Mouse (Mus musculus) lung, adult 2 months (tissue): ENCODE data around the gene Pyroxd1. TPM values are rescaled to one million over a fixed set of nuclear protein-coding genes. Genes with fewer than 3 reads are reported as not detected.

Experiments
- DNase-seq: peaks from one replicate; pipeline ENCODE4 v3.0.0; 2022
- H3K4me1 ChIP-seq: fragments of 200-500 bp; 2 replicates; pipeline ENCODE4 v1.6.1; 2011; ENCODE audit warnings: low read length; ENCODE audit not compliant: control insufficient read depth, insufficient read depth
- H3K4me3 ChIP-seq: fragments of 200-500 bp; replicated peaks from 2 replicates; pipeline ENCODE3; 2011; ENCODE audit warnings: low read depth, mild to moderate bottlenecking, control low read depth, low read length; ENCODE audit errors: extremely low read depth
- CTCF ChIP-seq: fragments of 200-500 bp; IDR thresholded peaks from 2 replicates; pipeline ENCODE4 v1.5.1; 2011; ENCODE audit warnings: mild to moderate bottlenecking, low read length, control low read depth; ENCODE audit not compliant: insufficient read depth
- POLR2A ChIP-seq: fragments of 200-500 bp; IDR thresholded peaks from 2 replicates; pipeline ENCODE4 v1.6.1; 2011; ENCODE audit warnings: low read depth, mild to moderate bottlenecking, control low read depth, low read length, borderline replicate concordance; ENCODE audit errors: extremely low read depth
- WGBS: fragments of 180-500 bp; shearing (Covaris S2); methylation state at CpG from one replicate; pipeline ENCODE4 v1.1.7; 2018; 5-methylcytosine and 5-hydroxymethylcytosine counted together
- polyA plus RNA-seq: library from polyadenylated mRNA; depleted of rRNA; stranded (reverse); fragments of >200 nt; gene quantifications from 2 replicates; pipeline ENCODE4 v1.2.3, GENCODE M21; 2012; rRNA removed

Gene Pyroxd1
- polyA plus RNA-seq, result 4.1 TPM in 2 replicates

DNA sequence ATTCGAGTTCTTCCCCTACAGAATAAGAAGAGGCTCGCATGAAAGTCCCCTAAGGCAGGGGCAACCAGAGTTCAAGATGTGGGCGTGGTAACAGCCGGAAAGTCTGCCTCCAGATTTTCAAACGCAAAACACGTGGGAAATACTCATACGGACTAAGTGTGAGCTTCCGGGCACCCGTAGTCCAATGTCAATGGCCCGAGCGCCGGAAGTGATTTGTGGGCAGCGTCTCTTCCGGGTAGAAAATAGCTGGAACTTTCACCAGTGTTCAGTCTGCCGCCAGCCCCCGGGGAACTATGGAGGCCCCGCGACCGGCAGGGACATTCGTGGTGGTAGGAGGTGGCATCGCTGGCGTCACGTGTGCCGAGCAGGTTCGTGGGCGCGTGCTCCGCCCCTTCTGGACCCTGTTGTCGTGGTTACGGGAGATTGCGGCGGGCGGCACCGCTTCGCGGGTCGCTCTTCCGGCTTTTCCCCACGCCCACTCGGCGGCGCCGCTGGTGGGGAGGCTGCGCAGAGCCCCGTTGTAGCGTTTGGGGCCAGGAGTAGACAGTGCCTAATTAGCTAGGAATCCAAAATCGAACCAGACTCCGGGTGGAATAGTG is at the start of gene Pyroxd1:
Gene Pyroxd1 (plus strand): TSS at position 215 of the 599 bp plus-strand sequence.
- TF ChIP-seq CTCF (no peak), POLR2A (peak; percentile 28; the same call in 1 of the 2 replicates)
- peak within 1 kb of the TSS; percentile 99 for H3K4me3 ChIP-seq
- DNase-seq, result peak; percentile 78
- WGBS, result under 1% methylated on average over 48 of the region's 48 CpGs
- H3K4me1 ChIP-seq, result peaks cover 3% of the 10 kb centered on the region

DNA sequence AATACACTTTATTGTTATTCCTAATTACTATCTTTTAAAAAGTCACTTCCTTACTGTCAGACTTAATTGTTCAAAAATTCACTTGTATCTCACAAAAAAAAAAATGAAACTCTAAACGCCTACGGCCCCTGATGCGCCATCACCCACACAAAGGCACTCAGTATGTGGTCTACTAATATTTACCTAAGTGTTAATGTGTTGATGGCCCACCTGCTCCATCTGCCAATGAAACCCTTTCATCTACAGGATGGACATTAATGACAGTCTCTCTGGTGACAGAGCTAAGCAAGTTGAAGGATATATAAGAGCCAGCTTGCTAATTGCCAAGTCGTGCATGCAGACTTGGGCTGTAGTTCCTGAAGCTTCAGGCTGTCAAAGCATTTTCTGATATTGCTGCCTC is 47.4 kb upstream of the Pyroxd1 start, which contains the start of gene Iapp:
Gene Iapp (plus strand): TSS at position 326 of the 400 bp plus-strand sequence.
- Histone ChIP-seq H3K4me1 (no peaks in the 10 kb centered on the region), H3K4me3 (no peak within 1 kb of the TSS)
- TF ChIP-seq CTCF, result no peak
- no peak for TF ChIP-seq POLR2A
- no peak for DNase-seq
- 52% methylated on average over 4 of the region's 4 CpGs for WGBS

DNA sequence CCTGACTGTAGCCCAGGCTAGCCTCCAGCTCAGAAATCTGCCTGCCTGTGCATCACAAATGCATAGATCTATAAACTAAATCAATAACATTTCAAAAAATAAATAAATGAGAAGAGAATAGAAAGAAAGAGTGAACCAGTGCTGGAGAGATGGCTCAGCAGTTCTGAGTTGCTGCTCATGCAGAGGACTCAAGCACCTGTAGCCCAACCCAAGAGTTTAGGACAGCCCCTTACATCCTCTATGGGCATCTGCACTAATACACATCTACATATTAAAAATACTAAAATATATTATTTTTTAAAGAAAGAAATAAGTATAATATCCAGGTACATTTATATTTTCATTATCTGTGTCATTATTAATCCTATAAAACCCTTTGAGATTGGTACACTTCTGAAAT is 40.4 kb upstream of the Pyroxd1 start:
- TF ChIP-seq POLR2A (no peak), CTCF (no peak)
- H3K4me3 ChIP-seq, result no peak overlapping the region
- no peaks in the 10 kb centered on the region for H3K4me1 ChIP-seq
- no peak for DNase-seq

DNA sequence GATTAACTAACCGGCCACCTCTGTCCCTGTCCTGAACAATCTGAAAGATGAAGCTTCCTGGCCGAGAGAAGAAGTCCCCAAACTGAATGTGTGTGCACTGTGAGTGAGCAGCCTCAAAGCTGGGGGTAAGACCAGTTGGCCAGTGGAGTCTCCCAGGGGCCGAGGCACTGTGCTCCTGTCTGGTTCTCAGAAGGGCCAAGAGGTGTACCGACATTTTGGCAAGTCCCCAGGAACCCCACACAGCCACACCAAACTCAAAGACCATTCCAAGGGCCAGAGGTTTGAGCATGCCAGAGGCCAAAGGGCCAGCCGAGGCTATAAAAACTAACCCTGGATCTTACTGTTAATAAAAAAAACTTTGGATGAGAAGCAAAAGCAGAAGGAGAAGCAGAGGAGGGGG is 31.2 kb upstream of the Pyroxd1 start:
- Histone ChIP-seq H3K4me3 (no peak overlapping the region), H3K4me1 (no peaks in the 10 kb centered on the region)
- no peak for TF ChIP-seq POLR2A
- TF ChIP-seq CTCF, result no peak
- 78% methylated on average over 5 of the region's 5 CpGs for WGBS
- DNase-seq, result no peak

DNA sequence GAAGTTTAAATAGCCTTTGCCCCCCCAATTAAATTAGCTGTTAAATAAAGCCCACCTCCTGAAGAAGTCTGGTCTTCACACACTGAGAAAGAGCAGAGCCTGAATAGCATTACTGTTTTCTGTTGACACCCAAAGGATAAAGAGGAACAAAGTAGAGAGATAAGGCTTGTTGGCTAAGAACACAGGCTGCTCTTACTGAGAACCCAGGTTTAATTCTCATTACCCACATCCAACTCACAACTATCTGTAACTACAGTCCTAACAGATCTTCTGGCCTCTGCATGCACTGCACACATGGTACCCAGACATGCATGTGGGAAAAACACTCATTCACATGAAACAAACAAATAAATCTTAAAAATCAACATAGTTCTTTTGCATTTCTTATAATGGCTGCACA is 28.3 kb upstream of the Pyroxd1 start:
- Histone ChIP-seq H3K4me3 (no peak overlapping the region), H3K4me1 (no peaks in the 10 kb centered on the region)
- no peak for DNase-seq
- TF ChIP-seq POLR2A (no peak), CTCF (no peak)

DNA sequence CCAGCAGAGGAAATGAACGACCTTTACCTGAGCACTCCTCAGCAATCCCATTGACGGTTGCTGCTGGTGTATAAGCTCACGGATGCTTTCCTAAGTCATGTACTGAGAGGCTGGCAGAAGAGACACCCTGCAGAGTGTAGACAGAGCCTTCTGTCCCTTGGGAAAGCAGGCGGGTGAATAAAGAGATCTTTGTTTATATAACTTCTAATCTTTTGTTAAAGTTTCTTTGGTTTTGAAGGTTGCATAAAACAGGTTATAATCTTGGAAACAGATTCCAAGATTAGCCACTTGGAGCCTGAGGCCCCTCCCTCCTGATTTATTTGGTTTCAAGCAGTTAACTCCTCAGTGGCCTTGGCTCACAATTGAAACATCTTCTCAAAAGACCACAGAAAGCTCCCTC is 22.6 kb upstream of the Pyroxd1 start, which contains the start of gene Slco1a5:
Gene Slco1a5 (minus strand): TSS at position 101 of the 400 bp plus-strand sequence.
- DNase-seq, result no peak
- no peak for TF ChIP-seq CTCF
- TF ChIP-seq POLR2A, result no peak
- Histone ChIP-seq H3K4me3 (no peak within 1 kb of the TSS), H3K4me1 (no peaks in the 10 kb centered on the region)
- WGBS, result 28% methylated on average over 4 of the region's 4 CpGs

DNA sequence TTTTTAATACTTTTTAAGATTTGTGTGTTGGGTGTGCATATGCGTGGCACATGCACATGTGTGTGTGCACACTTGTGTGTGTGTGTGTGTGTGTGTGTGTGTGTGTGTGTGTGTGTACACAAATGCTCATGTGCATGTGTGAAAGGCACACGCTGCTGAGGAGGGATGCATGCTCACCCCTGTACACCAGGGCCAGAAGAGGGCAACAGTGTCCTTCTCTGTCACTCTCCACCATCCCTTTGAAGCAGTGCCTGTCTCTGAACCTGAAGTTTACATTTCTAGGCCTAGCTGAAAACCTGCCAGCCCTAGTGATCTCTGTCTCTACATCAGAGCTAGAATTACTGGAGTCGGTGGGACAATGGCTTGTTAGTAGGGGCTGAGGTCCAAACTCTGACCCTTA is 18.9 kb upstream of the Pyroxd1 start:
- no peak for DNase-seq
- 66% methylated on average over 3 of the region's 3 CpGs for WGBS
- TF ChIP-seq CTCF (peak; percentile 15; the same call in 1 of the 2 replicates), POLR2A (no peak)
- H3K4me3 ChIP-seq, result no peak overlapping the region
- no peaks in the 10 kb centered on the region for H3K4me1 ChIP-seq

DNA sequence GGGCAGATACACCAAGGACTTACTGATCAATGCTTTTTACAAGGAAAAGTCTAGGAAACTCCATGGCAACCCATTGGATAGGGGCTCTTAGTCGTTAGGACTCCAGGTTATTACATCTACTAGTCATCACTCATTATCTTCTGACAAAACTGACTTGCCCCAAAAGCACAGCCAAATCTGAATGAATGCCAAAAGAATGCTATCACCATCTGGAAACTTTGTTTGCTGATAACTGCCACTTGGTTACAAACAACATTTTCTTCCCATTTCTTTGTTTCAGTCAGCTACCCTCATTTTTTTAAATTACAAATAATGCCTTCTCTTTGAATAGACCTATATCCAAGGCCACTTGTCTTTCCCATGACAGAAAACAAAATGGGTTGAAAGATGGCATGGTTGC is 16.3 kb upstream of the Pyroxd1 start:
- TF ChIP-seq CTCF (no peak), POLR2A (no peak)
- no peaks in the 10 kb centered on the region for H3K4me1 ChIP-seq
- 56% methylated on average over 1 of the region's 1 CpGs for WGBS
- no peak overlapping the region for H3K4me3 ChIP-seq
- DNase-seq, result no peak

DNA sequence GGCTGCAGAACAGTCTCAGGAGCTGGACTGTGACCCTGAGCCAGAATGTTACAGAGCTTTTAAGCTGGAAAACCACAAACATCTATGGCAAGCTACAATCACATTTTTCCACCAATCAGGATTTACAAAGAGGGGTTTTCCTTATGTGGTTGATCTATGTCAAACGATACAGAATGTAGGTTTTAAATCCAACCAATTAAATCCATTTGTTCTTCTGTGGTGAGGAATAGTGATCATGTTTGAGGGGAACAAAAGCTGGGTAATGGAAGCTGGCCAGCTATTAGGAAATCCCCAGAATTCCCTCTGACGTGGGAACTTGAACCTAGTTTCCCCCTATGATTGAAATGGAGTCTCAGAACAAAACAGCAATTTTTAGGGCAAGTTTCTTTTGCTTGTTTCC is 6.5 kb upstream of the Pyroxd1 start:
- 48% methylated on average over 2 of the region's 2 CpGs for WGBS
- DNase-seq, result no peak
- TF ChIP-seq POLR2A (no peak), CTCF (no peak)
- H3K4me1 ChIP-seq, result no peaks in the 10 kb centered on the region
- H3K4me3 ChIP-seq, result no peak overlapping the region

DNA sequence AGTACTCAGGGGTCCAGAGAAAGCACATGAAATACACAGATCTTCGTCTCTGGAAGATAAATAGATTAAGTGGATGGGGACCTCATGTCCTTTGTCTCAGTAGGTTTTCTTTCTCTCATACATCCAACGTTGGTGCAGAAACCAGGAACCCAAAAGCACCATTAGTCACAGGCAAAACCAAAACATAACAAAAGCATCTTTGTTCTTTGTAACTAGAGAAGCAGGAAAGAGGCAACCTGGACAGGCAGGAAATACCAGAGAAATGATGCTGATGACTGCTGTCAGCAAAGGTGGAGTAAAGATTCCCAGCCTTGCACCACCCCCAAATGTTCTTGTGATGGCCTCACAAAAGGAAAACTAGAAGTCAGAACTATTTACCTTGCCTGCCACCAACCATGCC is 5.9 kb upstream of the Pyroxd1 start:
- 20% methylated on average over 2 of the region's 2 CpGs for WGBS

More for the DNA sequence above, 5.9 kb upstream of the Pyroxd1 start:
- no peak for TF ChIP-seq POLR2A
- no peak for TF ChIP-seq CTCF
- H3K4me1 ChIP-seq, result no peaks in the 10 kb centered on the region
- H3K4me3 ChIP-seq, result no peak overlapping the region
- DNase-seq, result no peak
